Comparison of ENCODE assay signal across 8 mouse cellular contexts in genomic region chr8:55940526-55940880, GRCm38 (mm10). TPM values are rescaled to one million over a fixed set of nuclear protein-coding genes. Genes with fewer than 3 reads are reported as not detected.
A peak's percentile ranks its signal among the peaks of the same experiment; 100 is the strongest.
DNase-seq lines count a peak whose midpoint lies in the region; ATAC-seq and TF ChIP-seq lines count a peak whose summit lies in the region.

No protein-coding gene starts in this region.

- H3K27ac ChIP-seq in lung, embryonic 14.5 days (ENCODE audit: low read depth): no peak overlapping the region
- H3K27ac ChIP-seq in hindbrain, embryonic 11.5 days (ENCODE audit: low read depth, low read length): no peak overlapping the region
- H3K27ac ChIP-seq in midbrain, embryonic 11.5 days (ENCODE audit: low read depth, low read length): no peak overlapping the region

- ATAC-seq in lung, embryonic 14.5 days (ENCODE audit: insufficient read depth): peak; percentile 76; the same call in 1 of the 2 replicates
- peak; percentile 82 for ATAC-seq in hindbrain, embryonic 11.5 days (ENCODE audit: low FRiP score)
- ATAC-seq in midbrain, embryonic 11.5 days (ENCODE audit: low FRiP score): peak; percentile 80
- no peak for ATAC-seq in activated CD4-positive, CD25-positive, alpha-beta regulatory T cell, adult 4 months

- H3K4me1 ChIP-seq in lung, embryonic 14.5 days (ENCODE audit: insufficient read depth): no peaks in the 10 kb centered on the region
- H3K4me1 ChIP-seq in hindbrain, embryonic 11.5 days (replicated peaks; ENCODE audit: control insufficient read depth, insufficient read depth, low read length): 0 out of 2 replicates have a peak, but pooled peaks cover 2% of the 10 kb centered on the region
- H3K4me1 ChIP-seq in midbrain, embryonic 11.5 days (ENCODE audit: control insufficient read depth, insufficient read depth, low read length): no peaks in the 10 kb centered on the region

- H3K4me2 ChIP-seq in lung, embryonic 14.5 days: peak overlapping the region; percentile 20; the same call in 1 of the 2 replicates
- peak overlapping the region; percentile 63 for H3K4me2 ChIP-seq in hindbrain, embryonic 11.5 days (replicated peaks; ENCODE audit: low read depth, low read length)
- peak overlapping the region; percentile 69 for H3K4me2 ChIP-seq in midbrain, embryonic 11.5 days

- no peaks in the 10 kb centered on the region for H3K9me3 ChIP-seq in lung, embryonic 14.5 days (ENCODE audit: low read depth, low read length)
- no peaks in the 10 kb centered on the region for H3K9me3 ChIP-seq in hindbrain, embryonic 11.5 days (ENCODE audit: control insufficient read depth, low read length)
- no peaks in the 10 kb centered on the region for H3K9me3 ChIP-seq in midbrain, embryonic 11.5 days (ENCODE audit: control insufficient read depth, low read length)

- no peak overlapping the region for H3K4me3 ChIP-seq in lung, embryonic 14.5 days (ENCODE audit: low read depth, low read length)
- H3K4me3 ChIP-seq in hindbrain, embryonic 11.5 days (ENCODE audit: low read depth, low read length): peak overlapping the region; percentile 19
- H3K4me3 ChIP-seq in midbrain, embryonic 11.5 days (ENCODE audit: low read depth, low read length): peak overlapping the region; percentile 32

- peak; percentile 89 for DNase-seq in lung, embryonic 14.5 days
- DNase-seq in lung, postnatal 36 days: no peak
- peak; percentile 82 for DNase-seq in embryo, embryonic 10 days (ENCODE audit: low spot score)
- peak; percentile 74 for DNase-seq in hindbrain, embryonic 11.5 days (ENCODE audit: low spot score)
- DNase-seq in midbrain, embryonic 11.5 days (ENCODE audit: low spot score, missing footprints): peak; percentile 93
- DNase-seq in spleen, postnatal 36 days (ENCODE audit: low spot score in 2 of 2): no peak
- no peak for DNase-seq in cerebellum, adult 9-10 months

- H3K9ac ChIP-seq in lung, embryonic 14.5 days: no peak overlapping the region
- H3K9ac ChIP-seq in hindbrain, embryonic 11.5 days (ENCODE audit: low read depth, low read length): no peak overlapping the region
- peak overlapping the region; percentile 24; the same call in 1 of the 2 replicates for H3K9ac ChIP-seq in midbrain, embryonic 11.5 days (ENCODE audit: low read length)

- H3K27me3 ChIP-seq in lung, embryonic 14.5 days (ENCODE audit: insufficient read depth, low read length): no peaks in the 10 kb centered on the region
- H3K27me3 ChIP-seq in hindbrain, embryonic 11.5 days (ENCODE audit: control insufficient read depth, insufficient read depth, low read length): no peaks in the 10 kb centered on the region
- H3K27me3 ChIP-seq in midbrain, embryonic 11.5 days (ENCODE audit: control insufficient read depth, insufficient read depth, low read length): no peaks in the 10 kb centered on the region

- 3% methylated on average over 8 of the region's 8 CpGs for WGBS in lung, embryonic 14.5 days
- 1% methylated on average over 8 of the region's 8 CpGs for WGBS in hindbrain, embryonic 11.5 days
- under 1% methylated on average over 8 of the region's 8 CpGs for WGBS in midbrain, embryonic 11.5 days

- H3K36me3 ChIP-seq in lung, embryonic 14.5 days (ENCODE audit: insufficient read depth): no peaks in the 10 kb centered on the region
- no peaks in the 10 kb centered on the region for H3K36me3 ChIP-seq in hindbrain, embryonic 11.5 days (ENCODE audit: control insufficient read depth, insufficient read depth, low read length)
- H3K36me3 ChIP-seq in midbrain, embryonic 11.5 days (ENCODE audit: control insufficient read depth, insufficient read depth, low read length): no peaks in the 10 kb centered on the region

- TF ChIP-seq CTCF in lung, embryonic 14.5 days (IDR thresholded peaks at IDR 0.05; ENCODE audit: low read depth): no peak

RNA-seq across cellular contexts. Expression of gene Glra3, which starts 0.2 kb away (rescaled TPM):
- polyA plus RNA-seq in lung, embryonic 14.5 days (2014; fragmentation: Nextera tagmentation; extraction: Ambion mirVana): not detected in 2 replicates
- 0.09 TPM in 1 of 2 replicates, not detected in the other for polyA plus RNA-seq in hindbrain, embryonic 11.5 days (2014; fragmentation: Nextera tagmentation; extraction: Ambion mirVana)
- polyA plus RNA-seq in midbrain, embryonic 11.5 days (2014; fragmentation: Nextera tagmentation; extraction: Ambion mirVana): 0.16 TPM in 1 of 2 replicates, not detected in the other
- polyA plus RNA-seq in activated CD4-positive, CD25-positive, alpha-beta regulatory T cell, adult 4 months (2017; shearing (Covaris generic)): not detected

RNA-seq across cellular contexts. Expression of gene Adam29, which starts 33.8 kb away (rescaled TPM):
- polyA plus RNA-seq in lung, embryonic 14.5 days (2014; fragmentation: Nextera tagmentation; extraction: Ambion mirVana): not detected in 2 replicates
- polyA plus RNA-seq in hindbrain, embryonic 11.5 days (2014; fragmentation: Nextera tagmentation; extraction: Ambion mirVana): not detected in 2 replicates
- polyA plus RNA-seq in midbrain, embryonic 11.5 days (2014; fragmentation: Nextera tagmentation; extraction: Ambion mirVana): not detected in 2 replicates
- polyA plus RNA-seq in activated CD4-positive, CD25-positive, alpha-beta regulatory T cell, adult 4 months (2017; shearing (Covaris generic)): not detected

Comparison
In these comparisons a context has a peak if more than half of its experiments do, and no peak if none do; other contexts are left out.
1. DNase-seq: peak in lung, embryonic 14.5 days (single experiment), embryo, embryonic 10 days (single experiment), hindbrain, embryonic 11.5 days (single experiment) and midbrain, embryonic 11.5 days (single experiment); none in lung, postnatal 36 days (single experiment), spleen, postnatal 36 days (0 of 2) and cerebellum, adult 9-10 months (single experiment).
2. Peak in every context shown above with its lines, with median percentiles within 50 percentile points of each other: H3K4me2 ChIP-seq.